Comparison of ENCODE assay signal across 25 mouse cellular contexts in genomic region chr16:30887536-30887935, GRCm38 (mm10).
A peak's percentile ranks its signal among the peaks of the same experiment; 100 is the strongest.
DNase-seq lines count a peak whose midpoint lies in the region; ATAC-seq and TF ChIP-seq lines count a peak whose summit lies in the region.
"Had no signal": no experiment of that assay in that cellular context is flagged by ENCODE, and none has a peak within 500 bp of the region (broad histone marks: within the 10 kb centered on the region; RNA-seq: fewer than 3 reads in every experiment).

No protein-coding gene starts in this region.

- H3K27ac ChIP-seq in hindbrain, embryonic 14.5 days: peak overlapping the region; percentile 14; the same call in 1 of the 2 replicates
- no peak overlapping the region for H3K27ac ChIP-seq in hindbrain, embryonic 12.5 days
- H3K27ac ChIP-seq in midbrain, embryonic 12.5 days (replicated peaks): 0 out of 2 replicates have a peak overlapping the region, but pooled peaks have one; percentile 10
- no peak overlapping the region for H3K27ac ChIP-seq in midbrain, embryonic 14.5 days (replicated peaks; ENCODE audit: low read depth, low read length)
- H3K27ac ChIP-seq in midbrain, embryonic 16.5 days (ENCODE audit: low read length): 0 out of 2 replicates have a peak overlapping the region, but pooled peaks have one; percentile 17
- no peak overlapping the region for H3K27ac ChIP-seq in midbrain, postnatal 0 days (ENCODE audit: low read depth, low read length)
- H3K27ac ChIP-seq: embryonic facial prominence, embryonic 10.5 days; embryonic facial prominence, embryonic 12.5 days; forebrain, embryonic 13.5 days had no signal

- peak; percentile 75 for DNase-seq in heart, adult 11 months
- DNase-seq in heart, postnatal 14 days: no peak
- no peak for DNase-seq in hindbrain, embryonic 14.5 days (ENCODE audit: low spot score)
- no peak for DNase-seq in midbrain, embryonic 14.5 days
- DNase-seq in midbrain, postnatal 0 days (ENCODE audit: low spot score): no peak
- DNase-seq: adrenal gland, adult 8-10 months; adrenal gland, postnatal 14 days; adrenal gland, postnatal 36 days; B cell, adult 2 months; cerebellum, adult 11-12 months; cerebellum, adult 2 months; cerebellum, adult 9-10 months; cerebellum, postnatal 10 days; cerebellum, postnatal 25 days had no signal

- peaks cover 5% of the 10 kb centered on the region; the same call in 1 of the 2 replicates for H3K9me3 ChIP-seq in hindbrain, embryonic 14.5 days (ENCODE audit: control insufficient read depth, low read length)
- no peaks in the 10 kb centered on the region for H3K9me3 ChIP-seq in hindbrain, embryonic 12.5 days (replicated peaks)
- H3K9me3 ChIP-seq in midbrain, embryonic 12.5 days: no peaks in the 10 kb centered on the region
- no peaks in the 10 kb centered on the region for H3K9me3 ChIP-seq in midbrain, embryonic 14.5 days (ENCODE audit: control insufficient read depth, low read length)
- H3K9me3 ChIP-seq in midbrain, embryonic 16.5 days (replicated peaks; ENCODE audit: control insufficient read depth, low read length, poor library complexity, severe bottlenecking): peaks cover 5% of the 10 kb centered on the region; the same call in 1 of the 2 replicates
- no peaks in the 10 kb centered on the region for H3K9me3 ChIP-seq in midbrain, postnatal 0 days (ENCODE audit: low read length)
- H3K9me3 ChIP-seq: embryonic facial prominence, embryonic 10.5 days; embryonic facial prominence, embryonic 12.5 days; G1E had no signal

- ATAC-seq in hindbrain, embryonic 14.5 days (ENCODE audit: low FRiP score): no peak
- no peak for ATAC-seq in hindbrain, embryonic 12.5 days (ENCODE audit: low FRiP score)
- no peak for ATAC-seq in midbrain, embryonic 12.5 days (ENCODE audit: low FRiP score, low read depth)
- no peak for ATAC-seq in midbrain, embryonic 14.5 days (ENCODE audit: low FRiP score, low TSS enrichment)
- ATAC-seq in midbrain, embryonic 16.5 days: no peak
- no peak for ATAC-seq in midbrain, postnatal 0 days (ENCODE audit: low FRiP score)
- ATAC-seq: activated CD4-positive, CD25-positive, alpha-beta regulatory T cell, adult 4 months; CD4-positive, CD25-positive, alpha-beta regulatory T cell, adult 4 months; forebrain, embryonic 13.5 days; Patski had no signal

- no peaks in the 10 kb centered on the region for H3K36me3 ChIP-seq in hindbrain, embryonic 14.5 days (replicated peaks; ENCODE audit: control insufficient read depth, insufficient read depth)
- no peaks in the 10 kb centered on the region for H3K36me3 ChIP-seq in hindbrain, embryonic 12.5 days
- H3K36me3 ChIP-seq in midbrain, embryonic 12.5 days: no peaks in the 10 kb centered on the region
- no peaks in the 10 kb centered on the region for H3K36me3 ChIP-seq in midbrain, embryonic 14.5 days (ENCODE audit: control insufficient read depth, insufficient read depth, low read length)
- H3K36me3 ChIP-seq in midbrain, embryonic 16.5 days (ENCODE audit: control insufficient read depth, insufficient read depth, low read length): no peaks in the 10 kb centered on the region
- H3K36me3 ChIP-seq in midbrain, postnatal 0 days (ENCODE audit: insufficient read depth, low read length): no peaks in the 10 kb centered on the region
- H3K36me3 ChIP-seq: embryonic facial prominence, embryonic 10.5 days; embryonic facial prominence, embryonic 12.5 days; G1E had no signal

- H3K9ac ChIP-seq in hindbrain, embryonic 14.5 days: no peak overlapping the region
- no peak overlapping the region for H3K9ac ChIP-seq in hindbrain, embryonic 12.5 days
- no peak overlapping the region for H3K9ac ChIP-seq in midbrain, embryonic 12.5 days (replicated peaks)
- H3K9ac ChIP-seq in midbrain, embryonic 14.5 days (replicated peaks; ENCODE audit: low read length): no peak overlapping the region
- H3K9ac ChIP-seq in midbrain, embryonic 16.5 days (ENCODE audit: low read depth, low read length): no peak overlapping the region
- H3K9ac ChIP-seq in midbrain, postnatal 0 days (replicated peaks; ENCODE audit: low read length, poor library complexity, severe bottlenecking): no peak overlapping the region
- H3K9ac ChIP-seq: embryonic facial prominence, embryonic 12.5 days; forebrain, embryonic 13.5 days had no signal

- intact Hi-C loops in heart, postnatal 14 days (cut with DNase I): no loop called here

- peaks cover 12% of the 10 kb centered on the region; the same call in 1 of the 2 replicates for H3K4me1 ChIP-seq in hindbrain, embryonic 14.5 days (replicated peaks; ENCODE audit: control insufficient read depth, insufficient read depth, low read length)
- peaks cover 14% of the 10 kb centered on the region for H3K4me1 ChIP-seq in hindbrain, embryonic 12.5 days
- peaks cover 14% of the 10 kb centered on the region; the same call in 1 of the 2 replicates for H3K4me1 ChIP-seq in midbrain, embryonic 12.5 days
- H3K4me1 ChIP-seq in midbrain, embryonic 14.5 days (ENCODE audit: control insufficient read depth, insufficient read depth, low read length): peaks cover 19% of the 10 kb centered on the region
- H3K4me1 ChIP-seq in midbrain, embryonic 16.5 days (ENCODE audit: control insufficient read depth, insufficient read depth, low read length): peaks cover 7% of the 10 kb centered on the region
- no peaks in the 10 kb centered on the region for H3K4me1 ChIP-seq in midbrain, postnatal 0 days (ENCODE audit: insufficient read depth, low read length)
- H3K4me1 ChIP-seq: embryonic facial prominence, embryonic 12.5 days had no signal

- no peak overlapping the region for H3K4me2 ChIP-seq in hindbrain, embryonic 14.5 days (replicated peaks)
- H3K4me2 ChIP-seq in hindbrain, embryonic 12.5 days (replicated peaks): no peak overlapping the region
- H3K4me2 ChIP-seq in midbrain, embryonic 12.5 days (replicated peaks): no peak overlapping the region
- no peak overlapping the region for H3K4me2 ChIP-seq in midbrain, embryonic 14.5 days (ENCODE audit: low read length)
- H3K4me2 ChIP-seq in midbrain, embryonic 16.5 days (ENCODE audit: low read length): no peak overlapping the region
- H3K4me2 ChIP-seq in midbrain, postnatal 0 days (ENCODE audit: low read depth, low read length, poor library complexity, severe bottlenecking): no peak overlapping the region
- H3K4me2 ChIP-seq: embryonic facial prominence, embryonic 12.5 days; forebrain, embryonic 13.5 days had no signal

- TF ChIP-seq CTCF in midbrain, postnatal 0 days (IDR thresholded peaks at IDR 0.05): no peak

- 88% methylated on average over 1 of the region's 1 CpGs for whole genome bisulfite sequencing in hindbrain, embryonic 14.5 days
- WGBS in hindbrain, embryonic 12.5 days: 85% methylated on average over 1 of the region's 1 CpGs
- WGBS in midbrain, embryonic 12.5 days: 100% methylated on average over 1 of the region's 1 CpGs
- 92% methylated on average over 1 of the region's 1 CpGs for WGBS in midbrain, embryonic 14.5 days
- WGBS in midbrain, embryonic 16.5 days: 100% methylated on average over 1 of the region's 1 CpGs
- 81% methylated on average over 1 of the region's 1 CpGs for WGBS in midbrain, postnatal 0 days

- H3K4me3 ChIP-seq in hindbrain, embryonic 14.5 days (replicated peaks; ENCODE audit: low read length): no peak overlapping the region
- H3K4me3 ChIP-seq in hindbrain, embryonic 12.5 days: no peak overlapping the region
- no peak overlapping the region for H3K4me3 ChIP-seq in midbrain, embryonic 12.5 days
- H3K4me3 ChIP-seq in midbrain, embryonic 14.5 days (replicated peaks; ENCODE audit: low read depth, low read length): no peak overlapping the region
- no peak overlapping the region for H3K4me3 ChIP-seq in midbrain, embryonic 16.5 days (ENCODE audit: low read depth, low read length)
- no peak overlapping the region for H3K4me3 ChIP-seq in midbrain, postnatal 0 days (ENCODE audit: low read depth, low read length)
- H3K4me3 ChIP-seq: embryonic facial prominence, embryonic 10.5 days; embryonic facial prominence, embryonic 12.5 days; forebrain, embryonic 13.5 days had no signal

- no peaks in the 10 kb centered on the region for H3K27me3 ChIP-seq in hindbrain, embryonic 14.5 days (ENCODE audit: control insufficient read depth, insufficient read depth, low read length)
- no peaks in the 10 kb centered on the region for H3K27me3 ChIP-seq in hindbrain, embryonic 12.5 days
- H3K27me3 ChIP-seq in midbrain, embryonic 12.5 days: no peaks in the 10 kb centered on the region
- H3K27me3 ChIP-seq in midbrain, embryonic 14.5 days (ENCODE audit: control insufficient read depth, insufficient read depth, low read length): no peaks in the 10 kb centered on the region
- no peaks in the 10 kb centered on the region for H3K27me3 ChIP-seq in midbrain, embryonic 16.5 days (ENCODE audit: control insufficient read depth, insufficient read depth, low read depth, low read length)
- no peaks in the 10 kb centered on the region for H3K27me3 ChIP-seq in midbrain, postnatal 0 days (ENCODE audit: insufficient read depth, low read length)
- H3K27me3 ChIP-seq: CH12.LX; embryonic facial prominence, embryonic 12.5 days; forebrain, embryonic 13.5 days; Patski had no signal

Comparison
In these comparisons a context has a peak if more than half of its experiments do, and no peak if none do; other contexts are left out.
1. H3K27ac ChIP-seq: peak in hindbrain, embryonic 14.5 days (single experiment), midbrain, embryonic 12.5 days (single experiment) and midbrain, embryonic 16.5 days (single experiment); none in hindbrain, embryonic 12.5 days (single experiment), midbrain, embryonic 14.5 days (single experiment) and midbrain, postnatal 0 days (single experiment).